Mouse (Mus musculus) midbrain, embryonic 11.5 days (tissue): ENCODE data around the gene Gm29427. TPM values are rescaled to one million over a fixed set of nuclear protein-coding genes. Genes with fewer than 3 reads are reported as not detected.

Experiments used
- ATAC-seq: fragments of 200-750 bp; cut with Nextera tagmentation; 2 replicates; pipeline ENCODE4 v1.8.0; 2017; ENCODE audit warnings: moderate TSS enrichment, moderate library complexity; ENCODE audit not compliant: low FRiP score
- DNase-seq: peaks from one replicate; pipeline ENCODE4 v3.0.0; 2015; ENCODE audit warnings: low spot score; ENCODE audit errors: missing footprints
- H3K27ac ChIP-seq: fragments of 300-500 bp; sonication (generic); 2 replicates; pipeline ENCODE4 v1.5.1; 2014; ENCODE audit warnings: low read depth, low read length
- H3K27me3 ChIP-seq: fragments of 300-500 bp; sonication (generic); 2 replicates; pipeline ENCODE4 v1.6.1; 2014; ENCODE audit warnings: mild to moderate bottlenecking, low read length, moderate library complexity, mixed read lengths; ENCODE audit not compliant: control insufficient read depth, insufficient read depth
- H3K36me3 ChIP-seq: fragments of 300-500 bp; sonication (generic); 2 replicates; pipeline ENCODE4 v1.6.1; 2014; ENCODE audit warnings: mild to moderate bottlenecking, low read length, moderate library complexity, mixed read lengths; ENCODE audit not compliant: control insufficient read depth, insufficient read depth
- H3K4me1 ChIP-seq: fragments of 300-500 bp; sonication (generic); 2 replicates; pipeline ENCODE4 v1.6.1; 2014; ENCODE audit warnings: low read length; ENCODE audit not compliant: control insufficient read depth, insufficient read depth
- H3K4me2 ChIP-seq: fragments of 300-500 bp; sonication (generic); 2 replicates; pipeline ENCODE4 v1.6.1; 2014; ENCODE audit warnings: mild to moderate bottlenecking, moderate library complexity
- H3K4me3 ChIP-seq: fragments of 300-500 bp; sonication (generic); 2 replicates; pipeline ENCODE4 v1.5.1; 2014; ENCODE audit warnings: low read depth, low read length
- H3K9ac ChIP-seq: fragments of 300-500 bp; sonication (generic); 2 replicates; pipeline ENCODE4 v1.6.1; 2014; ENCODE audit warnings: low read length
- H3K9me3 ChIP-seq: fragments of 300-500 bp; sonication (generic); 2 replicates; pipeline ENCODE4 v1.6.1; 2016; ENCODE audit warnings: low read length; ENCODE audit not compliant: control insufficient read depth
- WGBS: fragments of 180-500 bp; shearing (Covaris S2); extraction: QIAGEN DNeasy Blood & Tissue Kit; methylation state at CpG from one replicate; pipeline ENCODE4 v1.1.7; 2014; 5-methylcytosine and 5-hydroxymethylcytosine counted together
- polyA plus RNA-seq: library from polyadenylated mRNA; unstranded; fragments of >200 nt; fragmentation: Nextera tagmentation; extraction: Ambion mirVana; gene quantifications from 2 replicates; pipeline ENCODE4 v1.2.1, GENCODE M21; 2014

Gm29427 gene
- polyA plus RNA-seq, 1 experiment from 2014 or later, result not detected

- Histone ChIP-seq H3K27ac (no peak overlapping the region), H3K4me1 (no peaks in the 10 kb centered on the region), H3K4me2 (no peak overlapping the region), H3K9ac (no peak overlapping the region), H3K27me3 (no peaks in the 10 kb centered on the region), H3K9me3 (no peaks in the 10 kb centered on the region), H3K4me3 (no peak overlapping the region), H3K36me3 (no peaks in the 10 kb centered on the region)
- DNase-seq (no peak), ATAC-seq (no peak)
Observed at GRCm38 (mm10) chr1:130640967-130641366, 74.6 kb downstream of the Gm29427 start.

DNA sequence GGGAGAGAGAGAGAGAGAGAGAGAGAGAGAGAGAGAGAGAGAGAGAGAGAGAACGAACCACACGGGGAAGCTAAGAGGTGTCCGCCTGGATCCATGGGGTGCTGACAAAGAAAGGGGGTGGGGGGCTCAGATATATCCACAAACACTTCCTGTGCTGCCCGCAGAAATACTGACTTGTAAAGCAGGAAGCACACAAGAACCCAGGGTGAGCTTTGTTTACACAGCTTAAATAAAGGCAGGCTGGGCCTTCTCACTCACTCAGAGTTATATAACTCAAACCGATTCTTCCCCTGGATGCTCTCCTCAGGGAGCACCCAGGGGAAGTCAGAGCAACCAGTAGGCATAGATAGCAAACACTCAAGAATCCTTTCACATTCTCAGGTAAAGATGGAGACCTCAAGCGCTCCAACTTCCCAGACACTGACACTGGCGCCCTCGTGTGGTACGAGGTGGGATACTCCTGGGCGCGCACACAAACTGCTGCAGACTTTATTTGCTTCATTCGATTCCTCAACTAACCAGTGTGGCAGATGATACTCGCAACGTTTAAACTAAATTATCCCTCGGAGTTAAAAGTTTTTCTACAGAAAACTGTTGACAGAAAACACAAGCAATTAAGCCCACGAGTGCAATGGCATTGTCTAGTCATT is 81.7 kb downstream of the Gm29427 start:
- no peak overlapping the region for H3K4me3 ChIP-seq
- H3K27ac ChIP-seq, result no peak overlapping the region
- DNase-seq (peak; percentile 98), ATAC-seq (peak; percentile 70)
- H3K9ac ChIP-seq, result no peak overlapping the region
- no peaks in the 10 kb centered on the region for H3K4me1 ChIP-seq
- H3K36me3 ChIP-seq, result no peaks in the 10 kb centered on the region
- H3K4me2 ChIP-seq, result no peak overlapping the region
- WGBS, result 31% methylated on average over 16 of the region's 16 CpGs
- no peaks in the 10 kb centered on the region for H3K27me3 ChIP-seq
- no peaks in the 10 kb centered on the region for H3K9me3 ChIP-seq

- Histone ChIP-seq H3K4me3 (no peak overlapping the region), H3K36me3 (no peaks in the 10 kb centered on the region), H3K27ac (no peak overlapping the region), H3K27me3 (no peaks in the 10 kb centered on the region), H3K4me1 (no peaks in the 10 kb centered on the region), H3K9me3 (no peaks in the 10 kb centered on the region), H3K9ac (no peak overlapping the region), H3K4me2 (no peak overlapping the region)
- DNase-seq (no peak), ATAC-seq (no peak)
- 92% methylated on average over 8 of the region's 8 CpGs for WGBS
Observed at GRCm38 (mm10) chr1:130633316-130633715, 82.3 kb downstream of the Gm29427 start.

GRCm38 (mm10) chr1:130629521-130629920 is 86.1 kb downstream of the Gm29427 start, which contains the start of gene Zp3r:
Gene Zp3r (minus strand): TSS chr1:130629621.
- ATAC-seq (no peak), DNase-seq (no peak)
- no peak within 1 kb of the TSS for H3K4me2 ChIP-seq
- H3K9ac ChIP-seq, result no peak within 1 kb of the TSS
- no peaks in the 10 kb centered on the region for H3K9me3 ChIP-seq
- WGBS, result 88% methylated on average over 2 of the region's 2 CpGs
- no peaks in the 10 kb centered on the region for H3K36me3 ChIP-seq
- no peak within 1 kb of the TSS for H3K4me3 ChIP-seq
- no peak within 1 kb of the TSS for H3K27ac ChIP-seq
- no peaks in the 10 kb centered on the region for H3K4me1 ChIP-seq
- no peaks in the 10 kb centered on the region for H3K27me3 ChIP-seq

Other genes starting within 250 kb of the Gm29427 start
- gene Zp3r, start 86.2 kb downstream of the Gm29427 start, polyA plus RNA-seq, result not detected in 2 replicates
- 0.04 TPM in 1 of 2 replicates, not detected in the other for gene C4bp, start 54.2 kb downstream of the Gm29427 start, polyA plus RNA-seq
- 11.7 and 13.6 TPM in 2 replicates for gene Yod1, start 1.5 kb upstream of the Gm29427 start, polyA plus RNA-seq
- gene Pfkfb2, start 13.5 kb upstream of the Gm29427 start, polyA plus RNA-seq, result 6.3 and 9.5 TPM in 2 replicates
- 0.29 and 0.37 TPM in 2 replicates for gene AA986860, start 16.2 kb upstream of the Gm29427 start, polyA plus RNA-seq
- gene Fcamr, start 85.1 kb upstream of the Gm29427 start, polyA plus RNA-seq, result not detected in 2 replicates
- gene Pigr, start 110.9 kb upstream of the Gm29427 start, polyA plus RNA-seq, result not detected in 2 replicates
- gene Fcmr, start 149.9 kb upstream of the Gm29427 start, polyA plus RNA-seq, result 0.27 TPM in 1 of 2 replicates, not detected in the other
- not detected in 2 replicates for gene Il24, start 171.7 kb upstream of the Gm29427 start, polyA plus RNA-seq
- gene Il20, start 195.7 kb upstream of the Gm29427 start, polyA plus RNA-seq, result not detected in 2 replicates
- not detected in 2 replicates for gene Il19, start 224.3 kb upstream of the Gm29427 start, polyA plus RNA-seq